Mouse (Mus musculus) thymus, adult 2 months (tissue): ENCODE measurements around the gene B230217C12Rik. TPM values are rescaled to one million over a fixed set of nuclear protein-coding genes. Genes with fewer than 3 reads are reported as not detected.
A peak's percentile ranks its signal among the peaks of the same experiment; 100 is the strongest.

Experiments used
- DNase-seq: peaks from one replicate; pipeline ENCODE4 v3.0.0; 2021
- H3K27ac ChIP-seq: fragments of 200-500 bp; 2 replicates; pipeline ENCODE4 v1.5.1; 2012; ENCODE audit warnings: low read length, control low read depth; ENCODE audit not compliant: control insufficient read depth, insufficient read depth
- H3K27me3 ChIP-seq: fragments of 200-500 bp; 2 replicates; pipeline ENCODE4 v1.6.1; 2012; ENCODE audit warnings: mild to moderate bottlenecking, low read length, moderate library complexity, mixed read lengths; ENCODE audit not compliant: control insufficient read depth, insufficient read depth
- H3K36me3 ChIP-seq: fragments of 200-500 bp; 2 replicates; pipeline ENCODE4 v1.6.1; 2012; ENCODE audit warnings: mild to moderate bottlenecking, low read length, moderate library complexity; ENCODE audit not compliant: control insufficient read depth, insufficient read depth
- H3K4me1 ChIP-seq: fragments of 200-500 bp; replicated peaks from 2 replicates; pipeline ENCODE4 v1.6.1; 2012; ENCODE audit warnings: low read length; ENCODE audit not compliant: control insufficient read depth, insufficient read depth
- H3K4me3 ChIP-seq: fragments of 200-500 bp; 2 replicates; pipeline ENCODE4 v1.5.1; 2012; ENCODE audit warnings: mild to moderate bottlenecking, low read length, control low read depth, moderate library complexity; ENCODE audit not compliant: control insufficient read depth, insufficient read depth
- CTCF ChIP-seq: fragments of 200-500 bp; IDR thresholded peaks from 2 replicates; pipeline ENCODE4 v1.5.1; 2012; ENCODE audit warnings: mild to moderate bottlenecking, control low read depth, low read length, moderate library complexity, borderline replicate concordance; ENCODE audit not compliant: control insufficient read depth, poor library complexity, insufficient read depth; ENCODE audit errors: extremely low read depth
- POLR2A ChIP-seq: fragments of 200-500 bp; IDR thresholded peaks from 2 replicates; pipeline ENCODE4 v1.6.1; 2012; ENCODE audit warnings: mild to moderate bottlenecking, low read length, control low read depth, moderate library complexity; ENCODE audit not compliant: control insufficient read depth, poor library complexity, insufficient read depth; ENCODE audit errors: extremely low read depth
- WGBS: fragments of 180-500 bp; shearing (Covaris S2); methylation state at CpG from one replicate; pipeline ENCODE4 v1.1.7; 2018; 5-methylcytosine and 5-hydroxymethylcytosine counted together
- polyA plus RNA-seq: library from polyadenylated mRNA; depleted of rRNA; stranded (reverse); fragments of >200 nt; gene quantifications from 2 replicates; pipeline ENCODE4 v1.2.3, GENCODE M21; 2012

Gene B230217C12Rik
- polyA plus RNA-seq, 1 experiment, result 6.2 TPM

- no peak overlapping the region for H3K27ac ChIP-seq
- 89% methylated on average over 5 of the region's 5 CpGs for WGBS
- no peaks in the 10 kb centered on the region for H3K27me3 ChIP-seq
- no peak for DNase-seq
- TF ChIP-seq CTCF, result no peak
- no peak for TF ChIP-seq POLR2A
- no peaks in the 10 kb centered on the region for H3K36me3 ChIP-seq
- H3K4me3 ChIP-seq, result no peak overlapping the region
- H3K4me1 ChIP-seq, result peaks cover 52% of the 10 kb centered on the region
Observed at GRCm38 (mm10) chr11:97803847-97804246, 36.7 kb upstream of the B230217C12Rik start.

- DNase-seq, result no peak
- H3K27ac ChIP-seq, result no peak overlapping the region
- H3K36me3 ChIP-seq, result no peaks in the 10 kb centered on the region
- WGBS, result 81% methylated on average over 9 of the region's 9 CpGs
- H3K27me3 ChIP-seq, result no peaks in the 10 kb centered on the region
- H3K4me3 ChIP-seq, result no peak overlapping the region
- H3K4me1 ChIP-seq, result peaks cover 61% of the 10 kb centered on the region
- TF ChIP-seq POLR2A (no peak), CTCF (no peak)
Observed at GRCm38 (mm10) chr11:97804841-97805661, 35.5 kb upstream of the B230217C12Rik start.

DNA sequence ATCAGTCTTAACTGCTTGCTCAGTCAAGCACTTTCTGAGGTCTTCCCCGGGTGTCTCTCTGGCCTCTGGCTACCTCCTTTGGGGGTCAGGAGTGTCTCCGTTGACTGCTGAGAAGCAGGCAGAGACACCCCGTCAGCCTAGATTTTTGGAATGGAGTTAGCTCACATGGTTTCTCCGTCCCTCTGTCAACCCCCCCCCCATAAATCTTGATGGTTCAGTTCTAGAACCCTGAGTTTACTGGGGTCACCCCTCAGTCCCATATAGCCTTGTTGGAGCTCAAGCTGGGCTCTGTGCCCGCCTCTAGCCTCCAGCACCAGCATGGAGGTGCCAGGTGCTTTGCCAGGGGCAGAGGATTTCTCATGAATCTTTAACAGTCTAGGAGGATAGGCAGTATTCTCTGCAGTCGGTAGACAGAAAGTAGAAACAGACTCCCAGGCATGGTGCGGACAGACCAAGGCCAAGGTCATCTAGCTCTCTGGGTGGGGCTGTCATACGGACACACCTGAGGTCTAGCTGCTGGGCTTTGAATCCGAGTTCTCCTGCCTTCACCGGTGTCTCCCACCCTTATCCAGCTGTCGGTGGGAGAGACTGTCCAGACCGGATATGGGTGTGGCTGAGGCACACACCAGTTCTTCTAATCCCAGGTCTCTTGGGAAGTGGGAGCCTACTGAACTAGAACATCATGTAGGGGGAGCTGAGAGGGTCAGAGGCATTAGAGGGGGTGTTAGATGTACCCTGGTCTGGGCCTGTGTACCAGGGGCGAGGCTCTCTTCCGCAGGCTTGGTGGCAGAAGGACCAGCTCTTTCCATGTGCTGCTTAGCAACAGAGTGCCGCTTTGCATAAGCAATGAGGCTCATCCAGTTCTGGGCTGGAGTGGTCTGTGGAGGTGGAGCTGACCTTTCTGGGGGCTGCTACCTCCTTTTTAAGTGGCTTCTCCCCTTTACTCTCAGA is 34.6 kb upstream of the B230217C12Rik start:
- Histone ChIP-seq H3K4me1 (peaks cover 66% of the 10 kb centered on the region), H3K4me3 (no peak overlapping the region), H3K36me3 (no peaks in the 10 kb centered on the region), H3K27me3 (no peaks in the 10 kb centered on the region), H3K27ac (no peak overlapping the region)
- no peak for DNase-seq
- WGBS, result 88% methylated on average over 15 of the region's 15 CpGs
- TF ChIP-seq CTCF, result no peak
- no peak for TF ChIP-seq POLR2A

GRCm38 (mm10) chr11:97806613-97806964 is 34.0 kb upstream of the B230217C12Rik start:
- 95% methylated on average over 7 of the region's 7 CpGs for WGBS
- H3K27ac ChIP-seq, result no peak overlapping the region
- no peak for DNase-seq

GRCm38 (mm10) chr11:97807626-97808025 is 33.0 kb upstream of the B230217C12Rik start:
- peak overlapping the region; percentile 37; the same call in 1 of the 2 replicates for H3K27ac ChIP-seq
- H3K36me3 ChIP-seq, result no peaks in the 10 kb centered on the region
- no peak for TF ChIP-seq POLR2A
- no peak for TF ChIP-seq CTCF
- DNase-seq, result no peak
- H3K4me3 ChIP-seq, result no peak overlapping the region
- no peaks in the 10 kb centered on the region for H3K27me3 ChIP-seq
- WGBS, result 21% methylated on average over 6 of the region's 6 CpGs
- H3K4me1 ChIP-seq, result peaks cover 64% of the 10 kb centered on the region

More at GRCm38 (mm10) chr11:97806613-97806964, 34.0 kb upstream of the B230217C12Rik start:
- no peak for TF ChIP-seq POLR2A
- no peak for TF ChIP-seq CTCF
- Histone ChIP-seq H3K36me3 (no peaks in the 10 kb centered on the region), H3K4me1 (peaks cover 66% of the 10 kb centered on the region), H3K4me3 (no peak overlapping the region), H3K27me3 (no peaks in the 10 kb centered on the region)

DNA sequence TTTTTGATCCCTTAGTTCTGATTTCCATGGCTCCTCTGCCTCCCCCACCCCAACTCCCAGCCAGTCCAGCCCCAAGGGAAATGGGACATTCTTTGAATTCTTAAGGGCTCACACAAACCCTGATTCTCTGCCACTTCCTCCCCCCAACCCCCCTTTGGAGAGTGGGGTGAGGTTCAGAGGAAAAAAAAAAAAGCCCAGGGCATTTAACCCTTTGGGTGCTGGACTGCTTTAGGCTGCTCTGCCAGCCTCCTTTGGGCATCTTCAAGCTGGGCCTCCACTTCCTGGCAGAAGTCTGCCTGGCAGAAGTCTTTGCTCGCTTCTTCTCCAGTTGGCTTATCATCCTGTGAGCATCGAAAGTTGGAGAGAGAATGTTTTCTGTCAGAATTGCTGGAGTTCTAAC is 32.5 kb upstream of the B230217C12Rik start:
- no peaks in the 10 kb centered on the region for H3K27me3 ChIP-seq
- TF ChIP-seq POLR2A (no peak), CTCF (no peak)
- WGBS, result 14% methylated on average over 2 of the region's 2 CpGs
- H3K27ac ChIP-seq, result peak overlapping the region; percentile 37; the same call in 1 of the 2 replicates
- H3K36me3 ChIP-seq, result no peaks in the 10 kb centered on the region
- H3K4me3 ChIP-seq, result no peak overlapping the region
- H3K4me1 ChIP-seq, result peaks cover 64% of the 10 kb centered on the region
- peak; percentile 62 for DNase-seq
